Mouse (Mus musculus) CD4-positive helper T cell, adult 2 months (primary cell): ENCODE measurements around the gene Strip1.

ENCODE experiments used
- DNase-seq: peaks from one replicate; pipeline ENCODE4 v3.0.0-alpha.2; 2012; ENCODE audit warnings: low read depth, missing footprints, low spot score

Strip1 gene

GRCm38 (mm10) chr3:107627641-107628040 lies 3.9 kb downstream of the Strip1 start:
- no peak for DNase-seq

DNA sequence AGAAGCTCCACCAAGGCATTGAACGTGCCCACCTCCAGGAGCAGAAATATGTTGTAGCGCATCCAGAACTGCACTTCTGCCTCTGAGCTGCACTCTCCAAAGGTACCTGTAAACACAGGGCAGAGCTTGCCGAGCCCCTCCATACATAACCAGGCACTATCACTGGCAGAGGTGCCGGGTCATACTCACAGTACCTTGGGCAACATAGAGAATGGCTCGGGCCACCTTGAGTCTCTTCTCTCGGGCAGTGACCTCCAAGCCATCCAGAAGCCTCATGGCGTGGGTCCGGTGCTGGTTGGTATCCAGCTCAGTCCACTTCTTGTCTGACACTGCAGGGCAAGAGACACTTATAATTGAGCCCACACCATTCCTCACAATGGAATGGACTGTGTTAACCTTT lies 4.7 kb downstream of the Strip1 start:
- no peak for DNase-seq

DNA sequence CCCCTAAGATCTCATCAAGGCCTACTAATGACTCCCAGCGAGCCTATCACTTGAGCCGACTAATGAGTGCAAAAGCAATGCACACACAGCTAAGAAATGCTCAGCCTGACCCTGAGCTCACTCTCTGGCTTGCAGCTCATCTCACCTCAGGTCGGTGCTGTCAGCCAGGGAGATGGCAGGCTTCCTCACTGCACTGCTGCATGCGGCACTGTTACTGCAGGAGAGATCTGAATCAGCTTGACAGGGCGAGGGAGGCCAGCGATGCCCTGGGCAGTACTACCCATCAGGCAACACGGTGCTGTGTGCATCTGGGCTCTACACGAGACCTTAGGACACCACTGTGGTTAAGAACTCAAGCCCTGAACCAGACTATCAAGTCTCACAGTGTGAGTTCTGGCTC lies 6.0 kb downstream of the Strip1 start:
- DNase-seq = no peak

GRCm38 (mm10) chr3:107624424-107624823 lies 7.1 kb downstream of the Strip1 start:
- DNase-seq = no peak

DNA sequence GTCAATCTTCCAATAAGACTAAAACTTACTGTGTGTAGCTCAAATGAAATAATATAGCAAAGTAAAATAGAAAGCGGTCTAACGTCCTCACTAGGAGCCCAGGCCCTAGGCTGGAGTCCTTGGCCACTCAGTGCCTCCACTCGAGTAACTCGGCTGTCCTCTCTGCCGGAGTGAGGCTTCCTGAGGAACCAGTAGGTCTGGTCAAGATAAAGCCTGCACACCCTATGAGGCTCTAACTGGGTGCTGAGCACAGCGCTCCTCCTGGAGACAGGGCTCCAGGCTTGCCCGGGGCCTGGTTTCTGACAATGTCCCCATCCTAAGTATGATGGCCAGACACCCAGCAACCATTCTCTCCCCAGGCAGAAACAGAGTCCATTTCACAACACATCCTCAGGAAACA lies 9.0 kb downstream of the Strip1 start:
- DNase-seq = no peak

DNA sequence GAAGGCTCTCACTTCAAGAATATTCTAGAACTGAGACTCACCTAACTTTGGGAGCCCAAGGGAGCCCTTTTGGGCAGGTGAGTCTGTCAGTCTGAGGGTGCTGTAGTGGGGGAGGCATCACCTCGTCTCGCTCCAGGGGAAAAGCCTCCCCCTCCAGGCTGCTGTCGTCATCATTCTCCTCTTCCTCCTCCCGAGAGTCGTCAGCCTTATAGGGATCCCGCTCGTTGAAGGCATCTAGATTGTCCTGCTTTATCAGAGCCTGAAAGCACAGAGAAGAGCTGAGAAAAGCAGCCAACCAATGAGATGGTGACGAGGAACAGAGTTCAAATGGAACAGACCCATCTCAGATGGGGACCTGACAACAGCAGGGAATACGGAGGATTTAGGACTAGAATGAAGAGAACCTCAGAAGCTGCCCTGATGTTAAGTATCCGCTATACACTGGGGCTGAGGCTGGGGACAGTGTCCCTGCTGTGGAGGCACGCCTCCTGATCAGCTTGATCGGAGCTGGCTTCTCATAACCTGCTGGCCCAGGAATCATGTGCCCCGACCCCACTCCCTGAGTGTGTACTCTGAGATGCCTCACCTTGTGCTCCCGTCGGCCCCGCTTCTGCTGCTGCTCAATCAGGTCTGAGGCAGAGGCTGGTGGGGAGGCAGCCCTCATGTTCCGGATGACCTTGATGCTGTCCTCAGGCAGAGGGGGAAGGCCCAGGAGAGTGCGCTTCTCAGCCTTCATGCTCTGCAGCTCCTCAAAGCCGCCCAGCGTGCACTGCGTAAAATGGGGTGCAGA lies 10.0 kb downstream of the Strip1 start:
- DNase-seq = no peak

- no peak for DNase-seq
These were observed 11.6 kb downstream of the Strip1 start for GRCm38 (mm10) chr3:107619911-107620310.

- no peak for DNase-seq
These were observed 13.7 kb downstream of the Strip1 start for GRCm38 (mm10) chr3:107617800-107618199.

- DNase-seq = peak; percentile 43
These were observed 18.5 kb downstream of the Strip1 start for GRCm38 (mm10) chr3:107612902-107613525.

DNA sequence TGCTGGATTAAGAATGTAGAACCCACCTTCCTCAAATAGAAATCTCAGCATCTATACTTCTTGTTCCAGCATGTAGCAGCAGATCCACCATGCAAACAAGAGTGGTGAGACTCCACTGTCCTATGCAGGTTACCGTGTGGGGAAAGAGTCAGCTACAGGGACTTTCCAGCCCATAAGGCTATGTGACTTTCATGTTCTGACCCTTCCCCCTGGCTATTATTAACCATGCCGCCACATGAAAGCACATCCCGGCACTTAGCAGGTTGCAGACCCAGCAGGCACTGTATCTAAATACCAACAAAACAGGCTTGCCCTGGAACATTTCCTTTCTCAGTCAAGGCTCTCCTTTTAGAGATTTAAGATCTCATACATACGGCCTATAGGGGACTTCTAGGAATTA lies 20.1 kb downstream of the Strip1 start:
- no peak for DNase-seq

- DNase-seq = no peak
These were observed 22.1 kb downstream of the Strip1 start for GRCm38 (mm10) chr3:107609376-107609775.

DNA sequence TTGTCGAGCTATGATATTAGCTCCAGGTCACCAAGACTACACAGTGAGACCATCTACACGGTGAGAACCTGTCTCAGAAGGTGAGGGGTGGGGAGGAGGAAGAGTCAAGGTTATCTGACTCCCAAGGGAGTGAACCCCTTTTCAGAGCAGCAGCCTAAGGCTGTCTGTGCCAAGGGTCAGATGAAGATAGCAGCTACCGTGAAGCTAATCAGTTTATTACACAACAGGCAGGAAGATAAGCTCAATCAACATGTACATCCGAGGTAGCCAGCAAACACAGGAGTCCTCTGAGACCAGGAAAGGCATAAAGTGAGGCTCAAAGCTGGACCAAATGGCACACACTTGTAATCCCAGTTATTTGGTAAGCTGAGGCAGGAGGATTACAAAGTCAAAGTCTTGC lies 22.7 kb downstream of the Strip1 start:
- DNase-seq = no peak

GRCm38 (mm10) chr3:107607221-107607620 lies 24.3 kb downstream of the Strip1 start:
- DNase-seq = no peak

DNA sequence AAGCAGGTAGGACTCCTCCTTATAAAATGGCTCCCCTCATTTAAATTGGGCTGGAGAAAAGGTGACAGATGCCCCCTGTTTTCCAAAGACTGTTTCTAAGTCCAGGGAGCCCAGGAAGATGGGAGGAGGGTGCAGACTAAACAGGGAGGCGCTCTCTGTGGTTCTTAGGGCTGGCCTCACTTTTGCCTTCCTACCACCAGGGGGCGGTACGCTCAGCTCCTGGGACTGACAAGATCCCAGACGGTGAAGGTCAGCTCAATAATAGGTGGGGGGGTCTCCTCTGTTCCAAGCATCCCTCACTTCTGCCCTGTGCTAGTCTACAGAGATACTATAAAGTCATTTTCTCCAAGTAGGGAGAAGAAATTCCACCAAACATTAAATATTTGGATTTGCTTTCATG lies 26.2 kb downstream of the Strip1 start:
- DNase-seq = peak; percentile 52

- no peak for DNase-seq
These were observed 31.4 kb downstream of the Strip1 start for GRCm38 (mm10) chr3:107600127-107600526.

DNA sequence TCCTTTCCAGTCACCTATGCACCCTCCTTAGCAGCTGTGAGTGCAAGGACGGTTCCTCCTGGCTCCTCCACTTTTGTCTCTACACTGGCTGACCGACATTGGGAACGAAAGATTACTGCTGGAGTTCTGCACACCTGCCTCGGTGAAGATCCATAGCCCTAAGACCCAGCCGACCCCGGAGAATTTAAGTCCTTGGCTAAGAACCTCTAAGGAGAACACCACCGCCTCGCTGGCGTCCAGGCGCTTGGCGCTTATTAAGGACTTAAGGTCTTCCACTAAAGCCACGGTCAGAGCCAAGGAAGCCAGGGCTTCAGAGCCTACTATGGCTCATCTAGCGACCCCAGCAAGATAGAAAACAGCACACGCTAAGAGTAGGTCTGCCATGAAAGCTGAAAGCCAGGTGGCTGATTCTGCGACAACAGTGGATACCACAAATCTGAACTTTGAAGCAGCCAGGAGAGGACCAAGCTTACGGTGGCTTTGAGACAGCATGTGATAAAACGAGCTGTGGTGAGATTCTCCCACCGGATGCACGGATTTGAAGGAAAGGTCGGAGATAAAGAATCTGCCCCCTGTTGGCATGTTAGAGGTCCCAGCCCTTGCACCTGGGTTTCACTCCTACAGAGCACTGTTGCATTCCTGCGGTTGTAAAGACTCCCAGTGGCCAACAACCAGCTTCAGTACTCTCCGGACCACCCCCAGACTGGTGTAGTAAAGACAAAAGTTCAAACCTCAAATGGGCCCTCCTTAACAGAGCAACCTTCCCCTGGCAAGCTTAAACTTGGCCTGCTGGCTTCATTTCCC lies 33.7 kb downstream of the Strip1 start:
- no peak for DNase-seq

- DNase-seq = no peak
These were observed 34.4 kb downstream of the Strip1 start for GRCm38 (mm10) chr3:107597134-107597533.

- no peak for DNase-seq
These were observed 34.9 kb downstream of the Strip1 start for GRCm38 (mm10) chr3:107596559-107596958.

DNA sequence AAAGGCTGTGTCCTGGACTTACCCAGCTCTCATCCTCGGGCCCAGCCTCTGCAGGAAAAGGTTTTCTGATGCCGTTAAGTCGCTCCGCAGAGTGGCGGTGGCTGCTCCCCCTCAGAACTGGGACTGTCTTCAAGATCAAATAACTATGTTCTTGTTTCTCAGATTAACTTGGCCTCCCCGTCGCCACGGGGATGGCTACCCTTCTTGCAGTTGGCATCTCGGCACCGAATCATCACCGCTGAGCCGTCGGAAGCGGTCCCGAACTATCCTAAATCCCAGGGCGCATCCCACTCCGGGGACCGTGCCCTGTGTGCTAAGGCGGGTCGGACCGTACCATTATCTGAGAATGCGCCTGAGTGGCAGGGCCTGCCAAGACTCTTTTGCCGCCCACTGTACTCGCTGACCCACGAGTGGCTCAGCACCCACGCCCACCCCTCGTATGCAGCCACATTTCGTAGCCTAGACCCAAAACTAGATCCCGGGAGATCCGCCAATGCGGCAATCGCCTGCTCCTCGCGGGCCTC lies 35.5 kb downstream of the Strip1 start:
- DNase-seq = no peak

DNA sequence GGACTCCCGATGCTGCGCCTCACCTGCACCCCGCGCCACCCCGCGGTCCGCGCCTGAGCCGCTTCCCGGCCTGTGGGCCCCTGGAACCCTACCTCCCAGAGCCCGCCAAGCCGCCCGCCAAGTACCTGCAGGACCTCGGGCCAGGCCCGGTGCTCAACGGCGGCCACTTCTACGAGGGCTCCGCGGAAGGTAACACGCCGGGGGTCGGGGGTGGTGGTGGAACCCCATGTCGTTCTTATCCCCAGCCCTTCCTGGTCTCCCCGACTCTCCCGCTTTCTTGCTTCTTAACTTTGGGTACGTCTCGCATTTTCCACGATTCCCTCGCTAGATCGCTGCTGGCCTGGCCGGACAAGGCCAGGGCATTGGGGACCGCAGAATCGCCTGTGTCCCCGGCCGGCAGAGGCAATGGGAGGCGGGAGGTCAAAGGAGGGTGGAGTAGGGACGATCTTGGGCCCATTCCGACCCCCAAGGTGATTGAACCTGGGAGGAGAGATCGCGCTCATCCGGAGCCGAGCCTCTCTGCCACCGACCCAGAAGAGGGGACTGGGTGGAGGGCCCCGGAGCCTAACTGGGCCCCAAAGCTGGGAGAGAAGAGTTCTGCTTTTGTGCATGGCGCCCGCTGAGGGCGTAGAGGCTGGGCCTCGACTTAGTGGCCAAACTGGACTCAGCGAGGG lies 36.1 kb downstream of the Strip1 start:
- DNase-seq = no peak

- DNase-seq = no peak
These were observed 36.7 kb downstream of the Strip1 start, which contains the start of gene Alx3 for GRCm38 (mm10) chr3:107594662-107595263. TSS of gene Alx3 (plus strand) at chr3:107595031.
